Mouse (Mus musculus) ES-E14 (cell line): Measurements from ENCODE around the gene Ranbp9. TPM values are rescaled to one million over a fixed set of nuclear protein-coding genes. Genes with fewer than 3 reads are reported as not detected.

Experiments
- DNase-seq: peaks from one replicate; pipeline ENCODE4 v3.0.0-alpha.2; 2013; ENCODE audit warnings: low read depth, low spot score
- H3K27ac ChIP-seq: 2 replicates; pipeline ENCODE4 v1.5.1; 2012; ENCODE audit warnings: low read depth, mild to moderate bottlenecking, low read length, moderate library complexity, mixed read lengths; ENCODE audit not compliant: poor library complexity, insufficient read depth, severe bottlenecking
- H3K36me3 ChIP-seq: 2 replicates; pipeline ENCODE4 v1.6.1; 2012; ENCODE audit warnings: mild to moderate bottlenecking, low read length, moderate library complexity, mixed read lengths; ENCODE audit not compliant: control insufficient read depth, poor library complexity, insufficient read depth, severe bottlenecking
- H3K4me1 ChIP-seq, 2 experiments: fragments of 150-350 bp in 1 of 2; sonication (generic) in 1 of 2; 2 replicates each; pipeline ENCODE4 v1.6.1; 2012; ENCODE audit warnings: low read length in 2 of 2, mild to moderate bottlenecking in 1 of 2, mixed read lengths in 1 of 2; ENCODE audit not compliant: control insufficient read depth in 2 of 2, insufficient read depth in 2 of 2, poor library complexity in 1 of 2
- H3K4me3 ChIP-seq, 2 experiments: fragments of 150-350 bp in 1 of 2; sonication (generic) in 1 of 2; 2 replicates each; pipeline ENCODE4 v1.5.1; 2012; ENCODE audit warnings: low read length in 2 of 2, low read depth in 1 of 2, mild to moderate bottlenecking in 1 of 2, mixed read lengths in 1 of 2; ENCODE audit not compliant: insufficient read depth in 1 of 2, poor library complexity in 1 of 2, severe bottlenecking in 1 of 2
- H3K9ac ChIP-seq: 2 replicates; pipeline ENCODE4 v1.6.1; 2012; ENCODE audit warnings: low read depth, mild to moderate bottlenecking, low read length, mixed read lengths; ENCODE audit not compliant: poor library complexity, insufficient read depth, severe bottlenecking
- H3K9me3 ChIP-seq: fragments of 150-350 bp; sonication (generic); 2 replicates; pipeline ENCODE4 v1.6.1; 2012; ENCODE audit warnings: low read depth, mild to moderate bottlenecking, low read length; ENCODE audit not compliant: control insufficient read depth, insufficient read depth
- CHD2 ChIP-seq: IDR thresholded peaks from 2 replicates; pipeline ENCODE4 v1.6.1; 2014; ENCODE audit warnings: mild to moderate bottlenecking, low read depth, low read length, inconsistent platforms
- HCFC1 ChIP-seq: IDR thresholded peaks from 2 replicates; pipeline ENCODE4 v1.6.1; 2012; ENCODE audit warnings: low read length, inconsistent platforms, borderline replicate concordance; ENCODE audit not compliant: insufficient read depth
- MAFK ChIP-seq: IDR thresholded peaks from 2 replicates; pipeline ENCODE4 v1.6.1; 2014; ENCODE audit warnings: mild to moderate bottlenecking, low read depth, low read length, inconsistent platforms; ENCODE audit not compliant: insufficient read depth
- ZC3H11A ChIP-seq: IDR thresholded peaks from 2 replicates; pipeline ENCODE4 v1.6.1; 2012; ENCODE audit warnings: low read depth, mild to moderate bottlenecking, inconsistent platforms, low read length, borderline replicate concordance
- ZNF384 ChIP-seq: IDR thresholded peaks from 2 replicates; pipeline ENCODE4 v1.6.1; 2012; ENCODE audit warnings: low read depth, low read length, inconsistent platforms
- in situ Hi-C, 2 experiments: fragments of 600-800 bp; cut with MboI; formaldehyde crosslinking; loops; one replicate each; pipeline ENCODE4 v1.15.1; 2025; ENCODE audit warnings: low sequenced_read_pairs in 2 of 2, inconsistent platforms in 1 of 2; ENCODE audit not compliant: unreplicated experiment in 2 of 2
- total RNA-seq: library from RNA; depleted of rRNA; stranded (reverse); fragments of 300-350 nt; gene quantifications from 2 replicates; pipeline ENCODE4 v1.2.3, GENCODE M21; 2012

The Ranbp9 gene
- total RNA-seq, 1 experiment = 27.8 TPM

DNA sequence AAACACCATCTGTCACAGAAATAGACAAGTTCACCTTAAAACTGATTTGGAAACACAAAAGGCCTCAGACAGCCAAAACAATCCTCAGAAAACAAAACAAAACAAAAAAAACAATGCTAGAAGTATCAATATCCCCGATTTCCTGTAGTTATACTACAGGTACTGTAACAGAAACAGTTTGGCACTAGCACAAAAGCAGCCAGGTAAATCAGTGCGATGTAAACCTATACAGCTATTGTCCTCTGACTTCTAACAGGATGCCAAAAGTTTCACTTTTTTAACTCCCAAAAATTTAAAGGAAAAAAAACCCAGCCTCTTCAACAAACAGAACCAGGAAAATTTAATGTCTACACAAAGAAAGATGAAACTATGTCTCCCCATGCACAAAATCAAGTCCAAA is 28.9 kb downstream of the Ranbp9 start:
- DNase-seq = no peak
- Histone ChIP-seq H3K27ac (no peak overlapping the region), H3K9ac (no peak overlapping the region), H3K36me3 (no peaks in the 10 kb centered on the region), H3K9me3 (no peaks in the 10 kb centered on the region), H3K4me1 (0 out of 4 replicates have a peak, but pooled peaks cover 0 to 3% of the 10 kb centered on the region in 2 experiments), H3K4me3 (no peak overlapping the region)
- in situ Hi-C loops = no loop called here
- TF ChIP-seq CHD2 (no peak), ZNF384 (no peak), HCFC1 (no peak), ZC3H11A (no peak), MAFK (no peak)

DNA sequence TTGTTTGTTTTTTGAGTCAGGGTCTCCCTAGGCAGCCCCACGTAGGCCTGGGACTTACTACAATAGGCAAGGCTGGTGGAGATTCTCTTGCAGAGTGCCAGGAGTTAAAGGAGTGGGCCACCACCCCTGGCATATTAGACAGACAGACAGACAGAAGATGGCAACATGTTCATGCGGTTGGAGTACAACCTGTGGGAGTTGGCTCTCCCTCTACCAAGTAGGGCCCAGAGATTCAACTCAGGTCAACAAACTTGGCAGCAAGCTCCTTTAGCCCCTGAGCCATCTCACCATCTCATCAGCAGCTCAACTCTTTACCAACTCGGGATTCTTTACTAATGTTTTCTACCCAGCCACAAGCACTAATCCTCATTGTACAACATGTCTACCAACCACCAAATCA is 30.4 kb downstream of the Ranbp9 start:
- H3K9ac ChIP-seq = no peak overlapping the region
- DNase-seq = no peak
- 0 out of 4 replicates have a peak, but pooled peaks cover 0 to 3% of the 10 kb centered on the region in 2 experiments for H3K4me1 ChIP-seq
- no peak overlapping the region for H3K4me3 ChIP-seq
- in situ Hi-C loops = no loop called here
- TF ChIP-seq MAFK (no peak), CHD2 (no peak), ZC3H11A (no peak), ZNF384 (no peak), HCFC1 (no peak)
- H3K36me3 ChIP-seq = no peaks in the 10 kb centered on the region
- H3K9me3 ChIP-seq = no peaks in the 10 kb centered on the region
- H3K27ac ChIP-seq = no peak overlapping the region

DNA sequence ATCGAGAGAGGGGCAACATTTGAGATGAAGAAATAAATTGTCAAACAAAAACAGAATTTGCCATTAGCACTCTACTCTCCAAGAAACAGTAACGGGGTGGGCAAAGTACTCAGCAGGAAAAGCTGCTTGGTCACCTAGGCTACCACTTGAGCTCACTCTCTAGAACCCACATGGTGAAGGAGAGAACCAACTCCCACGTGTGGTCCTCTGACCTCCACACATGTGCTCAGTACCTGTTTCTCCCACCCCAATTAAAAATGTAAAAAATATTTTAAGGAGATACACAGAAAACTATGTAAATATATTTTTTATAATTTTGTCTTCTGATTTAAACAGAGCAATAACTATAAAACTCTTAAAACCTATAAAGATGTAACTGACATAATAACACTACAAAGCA is 33.4 kb downstream of the Ranbp9 start:
- Histone ChIP-seq H3K9me3 (no peaks in the 10 kb centered on the region), H3K27ac (no peak overlapping the region), H3K4me1 (no peaks in the 10 kb centered on the region), H3K36me3 (no peaks in the 10 kb centered on the region), H3K4me3 (no peak overlapping the region), H3K9ac (no peak overlapping the region)
- TF ChIP-seq HCFC1 = no peak
- TF ChIP-seq ZC3H11A = no peak
- TF ChIP-seq CHD2 = no peak
- TF ChIP-seq MAFK = no peak
- TF ChIP-seq ZNF384 = no peak
- in situ Hi-C loops = no loop called here
- DNase-seq = no peak

DNA sequence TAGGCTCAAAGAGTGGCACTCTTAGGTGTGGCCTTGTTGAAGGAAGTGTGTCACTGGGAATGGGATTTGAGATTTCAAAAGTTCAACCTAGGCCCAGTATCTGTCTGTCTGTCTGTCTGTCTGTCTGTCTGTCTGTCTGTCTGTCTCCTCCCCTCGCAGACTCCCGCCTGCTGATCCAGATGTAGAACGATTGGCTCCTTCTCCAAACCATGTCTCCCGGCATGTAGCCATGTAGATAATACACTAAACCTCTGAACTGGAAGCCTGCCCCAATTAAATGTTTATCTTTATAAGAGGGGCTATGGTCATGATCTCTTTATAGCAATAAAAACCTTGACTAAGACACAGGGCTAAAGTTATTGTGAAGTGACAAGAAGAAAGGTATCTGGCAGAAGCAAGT is 35.3 kb downstream of the Ranbp9 start:
- TF ChIP-seq MAFK = no peak
- no peak for TF ChIP-seq ZNF384
- H3K9me3 ChIP-seq = no peaks in the 10 kb centered on the region
- no peaks in the 10 kb centered on the region for H3K36me3 ChIP-seq
- no peaks in the 10 kb centered on the region for H3K4me1 ChIP-seq
- in situ Hi-C loops = no loop called here
- no peak for DNase-seq
- H3K27ac ChIP-seq = no peak overlapping the region
- no peak overlapping the region for H3K9ac ChIP-seq
- H3K4me3 ChIP-seq = no peak overlapping the region

DNA sequence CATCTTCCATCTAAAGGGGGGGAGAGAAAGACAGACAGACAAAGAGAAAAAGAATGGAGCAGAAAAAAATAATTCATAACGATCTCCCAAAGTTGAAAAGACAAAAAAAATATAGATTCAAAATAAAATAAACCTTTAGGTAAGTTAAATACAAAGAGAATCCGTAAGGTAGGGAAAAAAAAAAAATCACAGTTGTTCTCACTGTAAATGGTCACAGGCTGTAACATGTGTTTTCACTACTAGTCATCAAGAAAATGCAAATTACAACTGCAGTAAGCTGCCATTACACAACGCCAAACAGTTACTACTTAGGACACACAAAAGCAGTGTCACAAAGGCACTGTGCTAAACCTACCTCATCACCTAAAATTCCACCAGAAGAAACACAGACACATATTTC is 36.4 kb downstream of the Ranbp9 start:
- Histone ChIP-seq H3K9ac (no peak overlapping the region), H3K36me3 (no peaks in the 10 kb centered on the region), H3K4me1 (peaks cover 0 to 2% of the 10 kb centered on the region in 2 experiments; a peak in 1 of 4 replicates), H3K27ac (no peak overlapping the region), H3K4me3 (no peak overlapping the region), H3K9me3 (no peaks in the 10 kb centered on the region)
- in situ Hi-C loops = no loop called here
- no peak for TF ChIP-seq HCFC1
- no peak for TF ChIP-seq ZNF384
- TF ChIP-seq CHD2 = no peak
- TF ChIP-seq ZC3H11A = no peak
- TF ChIP-seq MAFK = no peak
- DNase-seq = no peak
